Mouse (Mus musculus) spleen, adult 2 months (tissue): ENCODE results near the gene Cuta. TPM values are rescaled to one million over a fixed set of nuclear protein-coding genes. Genes with fewer than 3 reads are reported as not detected.

Experiments
- DNase-seq, 2 experiments: peaks; one replicate each; pipeline versions ENCODE4 v3.0.0 to v3.0.0-alpha.2; 2012 to 2021; ENCODE audit warnings: low spot score in 2 of 2, low read depth in 1 of 2
- H3K27ac ChIP-seq: fragments of 200-500 bp; 2 replicates; pipeline ENCODE4 v1.5.1; 2012; ENCODE audit warnings: low read length, inconsistent platforms; ENCODE audit not compliant: insufficient read depth
- H3K27me3 ChIP-seq: fragments of 200-500 bp; 2 replicates; pipeline ENCODE4 v1.6.1; 2012; ENCODE audit warnings: mild to moderate bottlenecking, moderate library complexity, low read length, inconsistent platforms; ENCODE audit not compliant: control insufficient read depth, insufficient read depth
- H3K36me3 ChIP-seq: fragments of 200-500 bp; 2 replicates; pipeline ENCODE4 v1.6.1; 2012; ENCODE audit warnings: mild to moderate bottlenecking, low read length, inconsistent platforms; ENCODE audit not compliant: control insufficient read depth, insufficient read depth
- H3K4me1 ChIP-seq: fragments of 200-500 bp; 2 replicates; pipeline ENCODE4 v1.6.1; 2011; ENCODE audit warnings: inconsistent platforms; ENCODE audit not compliant: control insufficient read depth, insufficient read depth, insufficient read length
- H3K4me3 ChIP-seq: fragments of 200-500 bp; 2 replicates; pipeline ENCODE4 v1.5.1; 2011; ENCODE audit warnings: mild to moderate bottlenecking, inconsistent platforms; ENCODE audit not compliant: insufficient read depth, insufficient read length; ENCODE audit errors: extremely low read depth
- CTCF ChIP-seq: fragments of 200-500 bp; IDR thresholded peaks from 2 replicates; pipeline ENCODE4 v1.5.1; 2011; ENCODE audit warnings: mild to moderate bottlenecking, inconsistent platforms; ENCODE audit not compliant: insufficient read depth, insufficient read length, insufficient replicate concordance; ENCODE audit errors: extremely low read depth
- POLR2A ChIP-seq: fragments of 200-500 bp; IDR thresholded peaks from 2 replicates; pipeline ENCODE4 v1.6.1; 2011; ENCODE audit warnings: low read depth, low read length, inconsistent platforms
- WGBS: fragments of 180-500 bp; shearing (Covaris S2); methylation state at CpG from one replicate; pipeline ENCODE4 v1.1.7; 2018; 5-methylcytosine and 5-hydroxymethylcytosine counted together
- polyA plus RNA-seq: library from polyadenylated mRNA; depleted of rRNA; stranded (reverse); fragments of >200 nt; gene quantifications from 2 replicates; pipeline ENCODE4 v1.2.3, GENCODE M21; 2012

Gene Cuta
- polyA plus RNA-seq, 1 experiment, result 87.9 TPM

GRCm38 (mm10) chr17:26895578-26895977 lies 43.8 kb downstream of the Cuta start:
- WGBS, result 19% methylated on average over 10 of the region's 10 CpGs
- DNase-seq, result peak; percentile 49 to 64
- Histone ChIP-seq H3K36me3 (no peaks in the 10 kb centered on the region), H3K27me3 (no peaks in the 10 kb centered on the region), H3K27ac (no peak overlapping the region), H3K4me1 (no peaks in the 10 kb centered on the region), H3K4me3 (no peak overlapping the region)
- peak; percentile 76; the same call in 1 of the 2 replicates for TF ChIP-seq CTCF
- TF ChIP-seq POLR2A, result no peak

- no peak overlapping the region for H3K27ac ChIP-seq
- TF ChIP-seq POLR2A (no peak), CTCF (no peak)
- no peaks in the 10 kb centered on the region for H3K4me1 ChIP-seq
- DNase-seq, result no peak
- H3K36me3 ChIP-seq, result no peaks in the 10 kb centered on the region
- WGBS, result 62% methylated on average over 6 of the region's 6 CpGs
- H3K27me3 ChIP-seq, result no peaks in the 10 kb centered on the region
- no peak overlapping the region for H3K4me3 ChIP-seq
These were observed 45.0 kb downstream of the Cuta start for GRCm38 (mm10) chr17:26894342-26894741.

GRCm38 (mm10) chr17:26893492-26893891 lies 45.9 kb downstream of the Cuta start:
- 72% methylated on average over 6 of the region's 6 CpGs for WGBS
- Histone ChIP-seq H3K27ac (no peak overlapping the region; the same call in 1 of the 2 replicates), H3K36me3 (no peaks in the 10 kb centered on the region), H3K27me3 (no peaks in the 10 kb centered on the region), H3K4me3 (no peak overlapping the region), H3K4me1 (no peaks in the 10 kb centered on the region)
- DNase-seq, result no peak
- TF ChIP-seq CTCF (no peak), POLR2A (no peak)

GRCm38 (mm10) chr17:26892635-26893375 lies 46.6 kb downstream of the Cuta start:
- TF ChIP-seq CTCF, result no peak
- TF ChIP-seq POLR2A, result no peak
- Histone ChIP-seq H3K27ac (no peak overlapping the region), H3K27me3 (no peaks in the 10 kb centered on the region), H3K4me3 (no peak overlapping the region), H3K4me1 (no peaks in the 10 kb centered on the region), H3K36me3 (no peaks in the 10 kb centered on the region)
- no peak for DNase-seq
- WGBS, result 82% methylated on average over 16 of the region's 16 CpGs

- WGBS, result 42% methylated on average over 3 of the region's 3 CpGs
- DNase-seq, result no peak
- TF ChIP-seq POLR2A (no peak), CTCF (no peak)
- Histone ChIP-seq H3K36me3 (no peaks in the 10 kb centered on the region), H3K27ac (no peak overlapping the region), H3K27me3 (no peaks in the 10 kb centered on the region), H3K4me3 (no peak overlapping the region), H3K4me1 (peaks cover 9% of the 10 kb centered on the region; the same call in 1 of the 2 replicates)
These were observed 51.4 kb downstream of the Cuta start for GRCm38 (mm10) chr17:26887926-26888325.

- TF ChIP-seq CTCF, result peak; percentile 99
- no peak for TF ChIP-seq POLR2A
- 7% methylated on average over 30 of the region's 30 CpGs for WGBS
- Histone ChIP-seq H3K36me3 (no peaks in the 10 kb centered on the region), H3K4me3 (peak overlapping the region; percentile 49), H3K27ac (no peak overlapping the region), H3K4me1 (peaks cover 9% of the 10 kb centered on the region; the same call in 1 of the 2 replicates), H3K27me3 (no peaks in the 10 kb centered on the region)
- peak; percentile 51 to 80 for DNase-seq
These were observed 53.2 kb downstream of the Cuta start for GRCm38 (mm10) chr17:26886047-26886749.
